Mouse (Mus musculus): ENCODE results near the gene Foxo6. TPM values are rescaled to one million over a fixed set of nuclear protein-coding genes. Genes with fewer than 3 reads are reported as not detected.

The Foxo6 gene
- total RNA-seq, 2 experiments from 2014 or later, result 0.40 to 0.64 TPM

DNA sequence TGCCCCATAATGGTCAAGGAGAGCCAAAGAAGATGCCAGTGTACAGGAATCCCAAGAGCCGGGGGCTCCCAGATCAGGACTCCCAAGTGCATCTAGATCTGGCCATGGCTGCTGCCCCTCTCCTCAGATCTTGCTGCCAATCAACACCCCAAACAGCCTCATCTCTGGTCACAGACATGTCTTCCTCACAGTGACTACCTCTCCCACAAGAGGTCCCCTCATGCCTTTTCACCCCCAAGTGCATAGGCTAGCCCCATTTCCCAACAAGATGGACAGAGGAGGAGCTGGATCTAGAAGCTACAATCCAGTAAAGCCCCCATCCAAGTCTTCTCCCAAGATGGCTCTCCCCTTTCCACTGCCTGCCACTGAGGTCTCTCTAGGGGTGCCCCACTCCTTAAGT, 1.4 kb downstream of the Foxo6 start:
- no peak for DNase-seq (ENCODE audit: low spot score in 2 of 2)

DNA sequence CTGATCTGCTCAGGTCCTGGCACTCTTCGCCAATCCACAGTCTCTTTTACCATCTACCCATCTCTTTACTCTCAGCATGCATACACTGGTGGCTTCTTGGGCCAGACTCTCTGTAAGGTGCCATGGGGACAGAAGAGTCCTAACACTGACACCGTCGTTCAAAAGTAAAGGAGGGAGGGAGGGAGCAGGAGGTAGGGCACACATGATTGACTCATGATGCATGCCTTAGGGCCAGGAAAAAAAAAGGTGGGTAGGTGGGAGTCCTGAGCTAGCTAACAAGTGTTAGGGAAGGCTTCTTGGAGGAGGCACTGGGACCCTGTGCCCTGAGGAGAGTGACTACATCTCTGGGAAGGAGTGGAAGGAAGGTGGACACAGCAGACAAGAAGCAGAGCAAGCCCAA, 1.9 kb downstream of the Foxo6 start:
- no peak for DNase-seq (ENCODE audit: low spot score in 2 of 2)

DNA sequence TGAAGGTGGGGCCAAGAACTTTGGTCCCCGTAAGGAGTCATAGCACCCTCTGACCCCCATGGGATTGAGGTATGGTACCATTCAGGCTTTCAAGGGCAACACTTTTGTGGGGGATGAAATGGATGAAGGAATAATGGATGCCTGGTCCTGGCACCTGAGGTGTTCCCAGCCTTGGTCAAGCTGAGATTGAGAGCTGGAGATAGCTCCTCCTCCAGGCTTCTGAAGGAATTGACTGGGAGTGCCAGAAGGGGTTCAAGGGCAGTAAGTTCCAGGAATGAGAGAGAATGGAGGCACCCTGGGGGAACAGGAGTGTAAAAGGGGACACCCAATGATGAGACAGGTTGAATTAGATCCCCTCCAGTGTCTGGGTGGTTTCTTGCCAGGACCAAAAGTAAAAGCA, 3.0 kb downstream of the Foxo6 start:
- no peak for DNase-seq (ENCODE audit: low spot score in 2 of 2)

DNA sequence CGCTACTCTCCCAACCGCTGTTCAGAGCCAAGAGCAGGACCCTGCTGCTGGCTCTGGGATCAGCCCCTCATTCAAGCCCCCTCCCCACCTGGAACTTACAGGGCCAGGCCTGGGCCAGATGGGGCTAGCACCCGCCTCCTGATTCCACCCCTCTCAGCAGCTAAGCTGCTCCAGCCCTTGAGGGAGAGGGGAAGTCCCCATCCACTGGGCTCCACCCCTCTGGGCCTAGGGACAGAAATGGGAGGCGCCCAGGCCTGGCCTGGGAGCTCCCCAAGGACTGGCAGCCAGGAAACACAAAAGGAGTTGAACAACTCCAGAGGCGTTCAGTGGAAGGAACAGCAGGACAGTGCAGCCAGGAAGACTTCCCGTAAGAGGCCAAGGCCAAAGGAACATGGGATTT, 4.0 kb downstream of the Foxo6 start:
- peak; percentile 67 to 71 for DNase-seq (ENCODE audit: low spot score in 2 of 2)

DNA sequence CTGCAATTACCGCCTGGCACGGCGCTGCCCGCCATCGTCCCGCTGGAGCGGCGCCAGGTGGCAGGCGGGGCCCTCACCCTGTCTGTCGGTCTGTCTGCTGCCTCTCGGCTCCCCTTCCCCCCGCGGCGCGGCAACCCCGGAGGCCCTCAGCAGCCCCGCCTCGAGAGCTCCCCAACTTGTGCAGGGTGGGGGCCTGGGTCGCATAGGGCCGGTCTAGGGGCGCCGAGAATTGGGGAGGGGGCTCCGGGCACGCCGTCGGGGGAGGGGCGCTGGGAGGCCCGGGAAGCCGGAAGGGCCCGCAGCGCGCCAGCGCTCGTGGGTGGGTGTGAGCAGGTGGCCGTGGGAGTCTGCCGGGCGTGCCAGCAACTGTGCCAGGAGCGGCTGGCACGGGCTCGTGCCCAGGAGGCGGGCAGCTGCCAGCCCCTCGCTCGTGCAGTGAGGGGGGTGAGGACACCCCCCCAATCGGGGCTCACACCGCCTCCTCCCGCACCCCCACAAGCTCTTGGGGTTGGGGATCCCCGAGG, 4.5 kb downstream of the Foxo6 start:
- peak; percentile 37 to 43 for DNase-seq (ENCODE audit: low spot score in 2 of 2)

DNA sequence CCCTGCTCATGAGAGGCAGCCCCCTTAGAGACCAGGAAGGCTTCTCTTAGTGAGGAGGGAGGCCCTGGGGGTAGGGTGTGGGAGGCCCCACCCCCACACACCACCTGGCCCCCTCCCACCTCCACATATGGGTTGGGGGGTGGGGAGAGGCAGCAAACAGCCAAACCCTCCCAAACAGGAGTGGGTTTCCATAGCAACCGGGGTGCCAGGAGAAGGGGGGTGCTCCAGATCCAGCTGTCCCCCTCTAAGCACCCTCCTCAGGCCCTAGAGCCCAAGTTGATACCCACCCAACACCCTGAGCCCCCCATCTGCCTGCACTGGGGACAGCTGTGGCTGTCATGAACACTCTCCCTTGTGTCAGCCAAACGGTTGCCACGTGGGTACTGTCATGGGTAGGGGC, 6.1 kb downstream of the Foxo6 start:
- no peak for DNase-seq (ENCODE audit: low spot score in 2 of 2)

DNA sequence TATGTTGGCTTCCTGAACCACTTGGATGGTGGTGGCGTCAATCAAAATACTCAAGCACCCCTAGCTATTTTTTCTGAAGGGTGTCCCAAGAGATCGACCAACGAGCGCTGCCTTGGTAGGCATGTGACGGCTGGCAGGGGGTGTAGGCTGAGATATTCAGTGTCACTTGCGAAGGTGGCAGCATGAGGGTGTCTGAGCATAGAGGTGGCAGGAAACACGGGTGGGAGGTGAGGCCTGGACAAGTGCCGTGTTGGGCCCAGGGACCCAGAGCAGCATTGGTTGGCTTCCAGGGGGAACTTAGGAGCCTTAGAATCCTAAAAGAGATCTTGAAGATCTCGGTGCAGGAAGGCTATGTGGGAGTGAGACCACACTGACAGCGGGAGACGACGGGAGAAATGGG, 6.7 kb downstream of the Foxo6 start:
- no peak for DNase-seq (ENCODE audit: low spot score in 2 of 2)

DNA sequence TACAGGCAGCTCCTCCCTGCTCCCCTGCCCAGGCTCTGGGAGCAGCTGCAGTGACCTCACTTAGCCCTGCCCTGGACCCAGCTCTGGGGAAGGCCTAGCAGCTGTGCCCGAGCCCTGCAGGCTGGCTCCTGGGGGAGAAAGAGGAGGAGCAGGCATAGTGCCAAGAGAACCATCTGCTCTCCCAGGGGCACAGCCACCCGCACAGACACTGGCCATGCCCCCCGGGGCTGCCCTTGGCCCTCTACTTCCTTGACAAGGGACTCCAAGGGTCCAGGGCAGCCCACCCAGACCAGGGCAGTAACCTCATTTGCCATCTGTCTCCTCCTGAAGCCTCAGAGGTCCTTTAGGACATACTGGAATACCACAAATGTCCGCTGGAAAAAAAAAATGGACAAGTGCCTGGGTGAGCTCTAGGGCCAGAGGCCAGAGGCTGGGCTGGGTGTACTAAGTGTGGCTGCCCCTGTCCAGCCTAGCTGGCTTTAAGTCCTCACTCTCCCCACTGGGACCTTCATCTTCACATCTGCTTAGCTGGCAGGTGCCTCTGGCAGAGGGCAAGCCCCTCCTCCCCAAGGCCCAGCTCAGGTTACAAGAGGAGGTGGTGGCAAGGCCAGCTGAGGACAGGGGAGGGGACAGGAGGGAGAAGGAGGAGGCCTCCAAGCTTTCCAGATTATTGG, 9.8 kb downstream of the Foxo6 start:
- DNase-seq (ENCODE audit: low spot score in 2 of 2), result no peak

DNA sequence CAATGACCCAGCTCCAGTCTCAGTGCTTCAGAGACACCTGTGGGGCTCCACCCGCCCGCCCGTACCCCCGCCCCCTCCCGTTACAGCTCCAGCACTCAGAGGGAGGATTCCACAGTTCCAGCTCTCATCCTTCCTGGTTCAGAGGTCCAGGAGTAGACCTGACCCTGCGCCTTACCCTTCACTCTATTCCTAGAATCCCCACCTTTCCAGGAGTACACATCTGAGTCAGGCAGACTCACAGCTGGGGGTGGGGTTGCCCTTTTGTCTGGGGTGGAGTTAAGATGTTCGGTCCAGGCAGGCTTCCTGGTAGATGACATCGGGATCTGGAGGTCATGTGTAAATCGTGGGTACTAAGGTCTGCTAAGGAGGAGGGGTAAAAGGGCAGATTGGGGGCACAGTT, 11.7 kb downstream of the Foxo6 start:
- DNase-seq (ENCODE audit: low spot score in 2 of 2), result no peak

DNA sequence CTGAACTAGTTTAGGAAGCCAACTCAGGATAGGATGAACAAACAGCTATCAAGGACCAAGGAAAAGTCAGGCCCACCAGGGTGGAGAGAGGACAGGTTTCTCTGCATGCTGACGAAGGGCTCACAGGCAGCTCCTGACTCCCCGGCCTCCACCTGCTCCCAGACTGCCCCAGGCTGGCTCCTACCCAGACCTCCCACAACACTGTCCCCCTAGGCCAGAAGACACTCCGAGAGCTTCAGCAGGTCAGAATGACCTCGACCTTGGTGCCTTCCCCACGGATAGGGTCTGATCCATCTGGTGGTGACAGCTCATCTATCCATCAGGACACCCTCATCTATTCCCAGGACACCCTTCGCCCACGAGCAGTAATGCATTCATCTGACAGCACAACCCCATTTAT, 13.6 kb downstream of the Foxo6 start:
- no peak for DNase-seq (ENCODE audit: low spot score in 2 of 2)

DNA sequence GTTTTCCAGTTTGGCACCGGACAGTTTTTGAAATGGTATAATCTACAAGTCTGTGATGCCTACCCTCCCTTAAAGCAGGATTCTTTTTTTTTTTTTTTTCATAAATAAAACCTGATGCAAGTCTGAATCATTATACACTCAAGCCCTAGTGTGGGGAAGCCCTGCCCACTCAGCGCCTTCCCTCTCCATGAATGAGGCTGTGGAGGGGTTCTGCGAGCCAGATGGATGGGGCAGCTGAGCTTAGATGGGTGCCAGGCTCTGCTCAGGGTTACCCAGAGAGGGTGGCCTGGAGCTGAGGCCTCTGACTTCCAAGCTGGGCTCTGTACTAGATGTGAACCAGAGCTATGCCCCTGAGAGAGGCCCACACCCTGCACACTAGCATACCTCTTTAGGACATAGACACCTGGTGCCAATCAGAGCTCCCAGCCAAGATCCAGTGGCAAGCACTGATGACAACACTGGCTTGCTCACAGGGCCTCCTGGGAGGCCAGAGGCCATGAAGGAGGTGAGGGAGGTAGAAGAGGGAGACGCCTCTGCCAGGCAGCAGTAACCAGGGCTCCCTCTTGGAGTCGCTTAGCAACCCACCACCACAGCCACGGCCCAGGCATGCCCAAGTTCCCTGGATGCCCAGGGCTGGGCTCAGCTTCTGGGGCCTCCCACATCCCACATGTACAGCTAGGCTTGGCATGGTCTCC, 15.1 kb downstream of the Foxo6 start:
- no peak for DNase-seq (ENCODE audit: low spot score in 2 of 2)

DNA sequence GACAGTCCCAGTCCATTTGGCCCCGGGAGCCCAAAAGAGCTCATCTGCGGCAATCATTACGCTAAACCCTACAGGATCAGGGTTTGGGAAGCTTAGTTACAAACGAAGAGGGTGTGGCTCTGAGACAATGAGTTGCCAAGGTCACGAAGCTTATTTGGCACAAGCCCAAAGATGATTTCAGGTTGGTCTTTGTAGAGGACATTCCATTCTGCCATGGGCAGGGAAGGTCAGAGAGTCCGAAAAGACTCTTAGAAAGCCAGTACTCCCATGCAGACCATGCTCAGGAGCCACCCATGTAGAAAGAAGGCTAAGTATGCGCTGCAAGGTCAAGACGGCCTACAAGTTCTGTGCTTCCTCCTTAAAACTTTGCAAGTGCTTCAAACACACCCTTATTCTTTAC, 15.9 kb downstream of the Foxo6 start:
- no peak for DNase-seq (ENCODE audit: low spot score in 2 of 2)

DNA sequence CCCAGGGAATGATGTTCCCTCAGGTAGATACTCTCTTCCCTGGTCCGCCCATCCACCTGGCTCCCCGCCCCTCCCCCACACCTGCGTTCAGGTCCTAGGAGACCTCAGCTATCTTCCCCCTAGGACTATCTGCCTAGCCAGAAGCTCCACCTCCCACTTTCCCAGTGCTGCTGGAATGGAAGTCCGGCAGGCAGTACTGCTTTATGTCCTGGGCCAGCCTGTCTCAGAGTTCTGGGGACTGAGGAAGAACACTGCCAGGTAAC, 16.3 kb downstream of the Foxo6 start:
- no peak for DNase-seq (ENCODE audit: low spot score in 2 of 2)

DNA sequence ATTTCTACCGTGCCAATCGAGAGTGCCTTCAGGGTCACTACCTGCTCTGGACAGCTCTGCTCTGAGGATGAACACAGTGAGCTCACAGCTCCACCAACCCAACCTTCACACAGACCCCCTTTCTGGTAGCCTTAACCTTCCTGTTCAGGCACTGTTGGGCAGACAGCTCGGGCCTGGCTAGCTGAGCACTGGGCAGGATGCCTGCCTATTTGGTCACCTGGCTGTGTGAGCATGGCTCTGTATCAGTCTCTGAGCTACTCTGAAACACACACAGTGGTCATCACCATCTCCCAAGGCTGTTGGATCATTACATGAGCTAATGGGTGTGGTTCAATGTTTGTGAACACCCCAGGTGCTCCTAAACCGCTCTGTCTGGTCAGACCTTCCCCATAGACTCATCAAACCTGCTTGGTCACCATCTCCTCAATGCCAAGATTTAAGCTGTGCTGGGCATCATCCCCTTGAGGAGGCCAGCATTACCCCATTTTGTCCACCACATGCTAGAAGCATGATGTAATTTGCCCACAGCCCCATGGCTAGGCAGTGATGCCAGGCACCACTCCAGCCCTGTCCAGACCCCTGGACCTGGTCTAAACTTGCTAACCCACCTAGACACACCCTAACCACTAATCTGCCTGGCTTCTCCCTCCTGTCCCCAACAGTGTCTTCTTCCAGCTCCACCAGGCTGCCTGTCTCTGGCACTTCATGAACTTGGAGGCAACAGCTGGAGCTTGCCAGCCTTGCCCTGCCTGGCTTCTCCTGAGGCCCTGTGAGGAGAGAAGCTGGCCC, 16.8 kb downstream of the Foxo6 start:
- DNase-seq (ENCODE audit: low spot score in 2 of 2), result no peak

DNA sequence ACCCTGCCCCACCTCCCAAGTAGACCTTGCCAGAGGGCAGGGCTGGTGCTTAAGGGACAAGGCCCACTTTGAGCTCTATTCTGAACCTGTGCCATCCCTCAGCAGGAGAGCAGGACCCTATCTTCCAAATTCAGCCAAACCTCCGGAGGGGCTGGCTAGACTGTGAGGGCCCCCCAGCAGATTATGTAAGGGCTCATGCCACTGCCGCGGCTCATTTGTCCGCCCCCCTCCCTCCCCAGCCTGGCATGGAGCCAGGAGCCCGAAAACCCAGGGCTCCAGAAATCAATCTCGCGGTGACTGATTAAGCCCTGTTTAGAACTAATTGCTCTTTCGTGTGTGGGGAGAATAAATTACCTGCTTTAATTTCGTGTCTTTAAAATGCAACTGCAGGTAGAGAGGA, 17.7 kb downstream of the Foxo6 start:
- no peak for DNase-seq (ENCODE audit: low spot score in 2 of 2)

DNA sequence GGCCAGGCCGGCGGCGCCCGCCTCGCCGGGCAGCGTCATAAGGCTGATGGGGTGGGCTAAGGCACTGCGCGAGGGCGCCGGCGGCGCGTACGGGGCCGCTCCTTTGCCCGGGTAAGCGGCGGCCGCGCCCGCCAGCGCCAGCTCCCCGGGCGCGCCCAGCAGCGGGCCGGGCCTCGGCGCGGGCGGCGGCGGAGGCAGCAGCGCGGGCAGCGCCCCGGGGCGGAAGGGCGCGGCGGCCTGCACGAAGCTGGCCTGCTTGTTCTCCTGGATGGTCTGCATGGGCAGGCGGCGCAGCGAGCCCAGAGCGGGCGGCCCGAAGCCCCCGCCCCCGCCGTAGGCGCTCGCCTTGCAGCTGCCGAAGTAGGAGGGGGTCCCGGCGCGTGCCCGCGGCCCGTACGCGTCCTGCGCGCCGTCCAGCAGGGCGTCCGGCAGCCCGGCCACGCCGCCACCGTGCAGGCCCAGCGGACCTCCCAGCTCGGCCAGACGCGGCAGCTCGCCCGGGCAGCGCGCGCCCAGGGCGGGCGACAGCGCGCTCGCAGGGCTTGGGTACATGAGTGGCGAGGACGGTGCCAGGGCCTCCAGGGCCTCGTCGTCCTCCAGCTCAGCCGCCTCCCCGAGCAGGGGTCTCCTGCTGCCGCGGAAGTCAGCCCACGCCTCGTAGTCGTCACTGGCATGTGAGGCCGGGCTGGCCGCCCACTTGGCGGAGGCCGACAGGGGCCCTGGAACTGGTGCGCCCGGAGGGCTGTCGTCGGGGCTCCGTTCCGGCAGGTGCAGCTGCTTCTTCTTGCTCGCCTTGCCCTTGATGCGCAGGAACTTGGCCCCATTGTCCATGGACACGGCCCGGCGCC, 18.7 kb downstream of the Foxo6 start:
- DNase-seq (ENCODE audit: low spot score in 2 of 2), result no peak

DNA sequence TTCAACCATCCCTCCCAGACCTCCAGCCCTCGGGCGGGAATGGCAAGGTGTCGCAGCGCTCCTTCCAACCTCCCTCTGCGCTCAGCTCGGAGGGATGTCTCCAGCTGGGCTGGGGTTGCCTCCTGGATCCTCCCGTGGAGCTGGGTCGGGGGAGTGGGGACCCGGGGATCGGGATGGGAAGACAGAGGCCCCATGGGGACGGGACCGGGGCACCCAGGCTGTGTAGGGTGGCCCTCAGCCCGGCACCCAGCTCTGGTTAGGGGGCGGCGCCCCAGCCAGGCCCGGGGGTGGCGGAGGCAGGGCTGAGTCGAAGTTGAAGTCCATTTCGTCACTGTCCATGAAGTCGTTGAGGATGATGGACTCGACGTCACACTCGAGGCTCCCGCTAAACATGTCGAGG, 19.5 kb downstream of the Foxo6 start:
- no peak for DNase-seq (ENCODE audit: low spot score in 2 of 2)

DNA sequence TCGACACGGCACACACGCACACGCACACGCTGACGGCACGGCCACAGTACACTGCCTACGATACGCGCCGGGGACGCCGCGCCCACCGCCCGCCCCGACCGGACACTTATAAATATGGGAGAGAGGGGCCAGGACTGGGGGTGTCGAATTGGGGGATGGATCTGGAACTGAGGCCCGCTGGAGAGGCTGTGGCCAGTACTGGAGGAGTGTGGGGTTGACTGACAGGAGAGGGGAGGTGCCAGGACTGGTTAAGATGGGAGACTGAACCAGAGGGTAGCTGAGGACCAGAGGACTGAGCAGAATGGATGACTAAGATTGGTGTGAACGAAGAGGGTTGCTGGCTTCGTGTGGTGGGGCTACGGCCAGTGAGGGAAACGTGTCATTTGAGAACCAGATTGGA, 20.0 kb downstream of the Foxo6 start:
- DNase-seq (ENCODE audit: low spot score in 2 of 2), result no peak

DNA sequence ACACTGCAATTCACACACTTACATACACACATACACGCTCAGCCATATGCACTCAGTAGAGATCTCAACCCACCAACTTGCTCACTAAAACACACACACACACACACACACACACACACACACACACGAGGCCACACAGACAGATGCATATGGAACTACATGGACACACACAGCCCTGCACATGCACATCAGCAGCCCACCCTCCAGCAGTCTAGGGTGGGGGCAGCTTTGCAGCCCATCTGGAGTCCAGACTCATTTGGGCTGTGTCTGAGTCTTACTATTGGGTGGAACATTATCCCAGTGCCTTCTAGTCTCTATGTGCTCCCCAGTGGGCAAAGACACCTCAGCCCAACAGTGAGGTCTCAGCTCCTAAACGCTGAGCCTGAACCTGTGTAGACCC, 23.0 kb downstream of the Foxo6 start:
- DNase-seq (ENCODE audit: low spot score in 2 of 2), result no peak

DNA sequence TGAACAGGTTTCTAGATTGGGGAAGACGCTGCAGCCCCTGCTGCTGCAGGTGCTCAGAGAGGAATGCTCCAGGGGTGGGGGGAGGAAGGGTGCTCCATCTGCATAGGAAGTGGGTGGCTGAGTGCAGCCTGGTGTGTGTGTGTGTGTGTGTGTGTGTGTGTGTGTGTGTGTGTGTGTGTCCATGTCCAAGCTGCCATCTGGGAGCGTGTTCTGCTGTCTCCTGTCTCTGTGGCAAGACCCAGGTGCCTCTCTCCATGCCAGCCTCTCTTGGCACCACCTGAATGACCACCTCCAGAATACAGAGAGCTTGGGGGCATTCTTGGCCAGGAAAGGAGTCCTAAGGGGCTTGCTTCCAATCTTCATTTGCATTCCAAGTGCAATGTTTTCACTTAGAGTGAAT, 24.4 kb downstream of the Foxo6 start:
- no peak for DNase-seq (ENCODE audit: low spot score in 2 of 2)

DNA sequence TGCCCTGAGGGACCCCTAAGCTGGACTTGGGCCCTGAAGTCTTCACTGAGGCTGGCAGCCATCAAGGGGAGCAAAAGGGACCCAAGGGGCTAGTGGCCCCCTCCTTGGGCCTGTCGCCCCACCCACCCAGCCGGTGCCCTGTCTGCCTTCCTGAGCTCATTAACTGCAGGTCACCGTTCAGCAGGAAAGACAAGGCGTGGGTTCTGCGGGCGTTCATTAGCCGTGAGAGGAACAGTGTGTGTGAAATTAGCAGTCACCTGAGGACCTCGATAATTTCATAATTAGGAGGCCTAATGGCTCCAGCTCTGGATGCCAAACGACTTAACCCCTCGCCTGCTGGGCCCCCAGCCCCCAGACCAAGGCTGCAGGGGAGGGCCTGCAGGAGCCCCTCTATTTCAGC, 24.9 kb downstream of the Foxo6 start:
- no peak for DNase-seq (ENCODE audit: low spot score in 2 of 2)

Measured in adrenal gland, adult 18-20 months (tissue).